Mouse (Mus musculus) megakaryocyte, adult 5-6 weeks (primary cell): ENCODE measurements around the gene Pbx2. TPM values are rescaled to one million over a fixed set of nuclear protein-coding genes. Genes with fewer than 3 reads are reported as not detected.

Source experiments
- total RNA-seq, 2 experiments: library from RNA; stranded (forward) in 1 of 2; stranded (reverse) in 1 of 2; fragments of 153-499, 151-499 nt in 1 of 2; fragments of 221-1000, 200-1000 nt in 1 of 2; gene quantifications; 2 replicates each; pipeline versions ENCODE4 v1.2.3 to v1.2.4; 2015 to 2017

The Pbx2 gene
- total RNA-seq, 2 experiments from 2014 or later: 18.3 to 29.3 TPM

Other genes with a start within 250 kb of the Pbx2 start
- gene Btnl2, start 236.4 kb upstream of the Pbx2 start, total RNA-seq (2015): 0.09 TPM in 1 of 2 replicates, not detected in the other
- 0.33 TPM in 1 of 2 replicates, not detected in the other for gene Btnl2, start 236.4 kb upstream of the Pbx2 start, total RNA-seq (2017)
- not detected in 2 replicates for gene Btnl1, start 214.1 kb upstream of the Pbx2 start, total RNA-seq (2015)
- not detected in 2 replicates for gene Btnl1, start 214.1 kb upstream of the Pbx2 start, total RNA-seq (2017)
- gene BC051142, start 192.4 kb upstream of the Pbx2 start, total RNA-seq (2015): not detected in 2 replicates
- gene BC051142, start 192.4 kb upstream of the Pbx2 start, total RNA-seq (2017): 0.29 and 3.8 TPM in 2 replicates
- not detected in 2 replicates for gene Btnl4, start 113.9 kb upstream of the Pbx2 start, total RNA-seq (2015)
- gene Btnl4, start 113.9 kb upstream of the Pbx2 start, total RNA-seq (2017): not detected in 2 replicates
- not detected in 2 replicates for gene Btnl6, start 73.9 kb upstream of the Pbx2 start, total RNA-seq (2015)
- not detected in 2 replicates for gene Btnl6, start 73.9 kb upstream of the Pbx2 start, total RNA-seq (2017)
- gene Notch4, start 27.0 kb upstream of the Pbx2 start, total RNA-seq (2015): 0.11 TPM in 1 of 2 replicates, not detected in the other
- gene Notch4, start 27.0 kb upstream of the Pbx2 start, total RNA-seq (2017): 0.12 and 0.15 TPM in 2 replicates
- gene Gpsm3, start 1.5 kb upstream of the Pbx2 start, total RNA-seq (2015): 243 and 248 TPM in 2 replicates
- 75.7 and 109 TPM in 2 replicates for gene Gpsm3, start 1.5 kb upstream of the Pbx2 start, total RNA-seq (2017)
- 1.8 and 4.8 TPM in 2 replicates for gene Ager, start 6.6 kb downstream of the Pbx2 start, total RNA-seq (2015)
- gene Ager, start 6.6 kb downstream of the Pbx2 start, total RNA-seq (2017): 1.6 and 2.4 TPM in 2 replicates
- 44.7 and 59.5 TPM in 2 replicates for gene Rnf5, start 12.4 kb downstream of the Pbx2 start, total RNA-seq (2015)
- 8.9 and 11.9 TPM in 2 replicates for gene Rnf5, start 12.4 kb downstream of the Pbx2 start, total RNA-seq (2017)
- gene Agpat1, start 13.0 kb downstream of the Pbx2 start, total RNA-seq (2015): 29.0 and 36.5 TPM in 2 replicates
- gene Agpat1, start 13.0 kb downstream of the Pbx2 start, total RNA-seq (2017): 24.2 and 24.5 TPM in 2 replicates
- 0.82 and 0.91 TPM in 2 replicates for gene Egfl8, start 24.7 kb downstream of the Pbx2 start, total RNA-seq (2015)
- gene Egfl8, start 24.7 kb downstream of the Pbx2 start, total RNA-seq (2017): 0.57 and 5.0 TPM in 2 replicates
- gene Ppt2, start 37.2 kb downstream of the Pbx2 start, total RNA-seq (2015): 37.0 and 41.4 TPM in 2 replicates
- 25.6 and 26.8 TPM in 2 replicates for gene Ppt2, start 37.2 kb downstream of the Pbx2 start, total RNA-seq (2017)
- gene Prrt1, start 38.3 kb downstream of the Pbx2 start, total RNA-seq (2015): 0.22 and 0.73 TPM in 2 replicates
- gene Prrt1, start 38.3 kb downstream of the Pbx2 start, total RNA-seq (2017): 0.22 TPM in 1 of 2 replicates, not detected in the other
- gene Fkbpl, start 53.5 kb downstream of the Pbx2 start, total RNA-seq (2015): 4.0 and 4.2 TPM in 2 replicates
- gene Fkbpl, start 53.5 kb downstream of the Pbx2 start, total RNA-seq (2017): 40.5 and 41.6 TPM in 2 replicates
- gene Atf6b, start 55.9 kb downstream of the Pbx2 start, total RNA-seq (2015): 31.9 and 32.4 TPM in 2 replicates
- 25.4 and 32.2 TPM in 2 replicates for gene Atf6b, start 55.9 kb downstream of the Pbx2 start, total RNA-seq (2017)
- 0.02 and 0.04 TPM in 2 replicates for gene Tnxb, start 79.3 kb downstream of the Pbx2 start, total RNA-seq (2015)
- gene Tnxb, start 79.3 kb downstream of the Pbx2 start, total RNA-seq (2017): under 0.01 and 0.08 TPM in 2 replicates
- gene C4b, start 152.6 kb downstream of the Pbx2 start, total RNA-seq (2015): 0.52 and 1.7 TPM in 2 replicates
- gene C4b, start 152.6 kb downstream of the Pbx2 start, total RNA-seq (2017): 0.37 TPM in 1 of 2 replicates, not detected in the other
- not detected in 2 replicates for gene Cyp21a1, start 213.3 kb downstream of the Pbx2 start, total RNA-seq (2015)
- gene Cyp21a1, start 213.3 kb downstream of the Pbx2 start, total RNA-seq (2017): not detected in 2 replicates
- 17.5 and 21.8 TPM in 2 replicates for gene Stk19, start 245.7 kb downstream of the Pbx2 start, total RNA-seq (2015)
- 24.7 and 33.7 TPM in 2 replicates for gene Stk19, start 245.7 kb downstream of the Pbx2 start, total RNA-seq (2017)
- 22.4 and 28.5 TPM in 2 replicates for gene Dxo, start 245.8 kb downstream of the Pbx2 start, total RNA-seq (2015)
- gene Dxo, start 245.8 kb downstream of the Pbx2 start, total RNA-seq (2017): 17.7 and 24.6 TPM in 2 replicates